ENCODE assay signal across 19 mouse cellular contexts in the genomic region with DNA sequence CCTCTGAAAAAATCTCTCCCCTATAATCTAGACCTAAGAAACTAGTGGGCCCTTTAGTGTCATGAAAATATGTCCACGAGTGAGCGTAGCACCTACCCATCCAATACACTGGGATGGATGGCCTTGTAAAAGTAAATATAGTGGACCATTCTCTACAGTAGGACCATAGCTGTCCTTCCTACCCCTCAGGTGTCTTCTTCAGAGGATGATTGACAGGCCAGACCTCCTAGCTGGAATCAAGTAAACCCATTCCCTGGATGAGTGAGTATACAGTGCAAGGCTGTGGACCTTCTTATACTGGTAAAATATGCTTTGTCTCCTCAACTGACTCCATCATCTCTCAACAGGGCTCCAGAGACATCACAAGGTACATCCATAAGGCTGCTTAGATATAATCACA.
A peak's percentile ranks its signal among the peaks of the same experiment; 100 is the strongest.
DNase-seq lines count a peak whose midpoint lies in the region; ATAC-seq and TF ChIP-seq lines count a peak whose summit lies in the region.
"Had no signal": no experiment of that assay in that cellular context is flagged by ENCODE, and none has a peak within 500 bp of the region (broad histone marks: within the 10 kb centered on the region; RNA-seq: fewer than 3 reads in every experiment).

No protein-coding gene starts in this region.

- 73% methylated on average over 2 of the region's 2 CpGs for WGBS in heart, embryonic 13.5 days
- WGBS in kidney, embryonic 15.5 days: 78% methylated on average over 2 of the region's 2 CpGs

- no peaks in the 10 kb centered on the region for H3K36me3 ChIP-seq in heart, embryonic 13.5 days
- H3K36me3 ChIP-seq in kidney, embryonic 15.5 days: no peaks in the 10 kb centered on the region
- H3K36me3 ChIP-seq: embryonic facial prominence, embryonic 13.5 days; embryonic facial prominence, embryonic 15.5 days; forebrain, embryonic 10.5 days had no signal

- 0 out of 2 replicates have a peak overlapping the region, but pooled peaks have one; percentile 5 for H3K27ac ChIP-seq in heart, embryonic 13.5 days (replicated peaks)
- H3K27ac ChIP-seq in kidney, embryonic 15.5 days: no peak overlapping the region
- peak overlapping the region; percentile 55 for H3K27ac ChIP-seq in layer of hippocampus, adult 2 months
- H3K27ac ChIP-seq: embryonic facial prominence, embryonic 13.5 days; embryonic facial prominence, embryonic 15.5 days; forebrain, embryonic 10.5 days; forebrain, embryonic 13.5 days had no signal

- H3K4me2 ChIP-seq in heart, embryonic 13.5 days: no peak overlapping the region
- no peak overlapping the region for H3K4me2 ChIP-seq in kidney, embryonic 15.5 days
- H3K4me2 ChIP-seq: embryonic facial prominence, embryonic 13.5 days; embryonic facial prominence, embryonic 15.5 days; forebrain, embryonic 13.5 days had no signal

- TF ChIP-seq CTCF in layer of hippocampus, adult 2 months (conservative IDR thresholded peaks at IDR 0.05): no peak

- ATAC-seq in heart, embryonic 13.5 days (ENCODE audit: extremely low read depth, insufficient number of reproducible peaks, low FRiP score, low TSS enrichment): no peak
- ATAC-seq in kidney, embryonic 15.5 days (replicated peaks; ENCODE audit: low FRiP score): peak; percentile 53; the same call in 1 of the 2 replicates
- ATAC-seq: forebrain, embryonic 13.5 days had no signal

- no peak for DNase-seq in heart, postnatal 36 days
- DNase-seq in kidney, postnatal 25 days: no peak
- no peak for DNase-seq in layer of hippocampus, adult 2 months (ENCODE audit: low spot score in 2 of 2)
- no peak for DNase-seq in layer of hippocampus, adult 11-12 months (ENCODE audit: low spot score)
- DNase-seq: adrenal gland, adult 2 months; adrenal gland, postnatal 10 days; adrenal gland, postnatal 25 days; cerebellum, adult 11 months; cerebellum, adult 18-20 months; cerebellum, adult 8-10 months; cerebellum, adult 9-11 months; cerebellum, postnatal 36 days had no signal

- intact Hi-C loops in heart, postnatal 36 days (cut with DNase I): no loop called here

- no peak overlapping the region for H3K4me3 ChIP-seq in heart, embryonic 13.5 days
- no peak overlapping the region for H3K4me3 ChIP-seq in kidney, embryonic 15.5 days (replicated peaks)
- H3K4me3 ChIP-seq in layer of hippocampus, adult 2 months: no peak overlapping the region
- H3K4me3 ChIP-seq: embryonic facial prominence, embryonic 13.5 days; embryonic facial prominence, embryonic 15.5 days; erythroblast, embryonic 14.5 days; forebrain, embryonic 10.5 days; forebrain, embryonic 13.5 days had no signal

- no peaks in the 10 kb centered on the region for H3K27me3 ChIP-seq in heart, embryonic 13.5 days (replicated peaks)
- no peaks in the 10 kb centered on the region for H3K27me3 ChIP-seq in kidney, embryonic 15.5 days
- H3K27me3 ChIP-seq: embryonic facial prominence, embryonic 13.5 days; embryonic facial prominence, embryonic 15.5 days; forebrain, embryonic 13.5 days had no signal

- no peaks in the 10 kb centered on the region for H3K9me3 ChIP-seq in heart, embryonic 13.5 days
- H3K9me3 ChIP-seq in kidney, embryonic 15.5 days (replicated peaks): no peaks in the 10 kb centered on the region
- H3K9me3 ChIP-seq: embryonic facial prominence, embryonic 13.5 days; embryonic facial prominence, embryonic 15.5 days; forebrain, embryonic 10.5 days; forebrain, embryonic 13.5 days had no signal

- peaks cover 9% of the 10 kb centered on the region for H3K4me1 ChIP-seq in heart, embryonic 13.5 days
- no peaks in the 10 kb centered on the region for H3K4me1 ChIP-seq in kidney, embryonic 15.5 days
- H3K4me1 ChIP-seq: embryonic facial prominence, embryonic 13.5 days; embryonic facial prominence, embryonic 15.5 days; forebrain, embryonic 10.5 days; forebrain, embryonic 13.5 days had no signal

- no peak overlapping the region for H3K9ac ChIP-seq in heart, embryonic 13.5 days
- H3K9ac ChIP-seq in kidney, embryonic 15.5 days: no peak overlapping the region
- H3K9ac ChIP-seq: embryonic facial prominence, embryonic 13.5 days; embryonic facial prominence, embryonic 15.5 days; forebrain, embryonic 13.5 days had no signal
